Mouse (Mus musculus) intestine, postnatal 0 days (tissue): Measurements from ENCODE around the gene H2-Oa. TPM values are rescaled to one million over a fixed set of nuclear protein-coding genes. Genes with fewer than 3 reads are reported as not detected.

Experiments used
- ATAC-seq: fragments of 200-750 bp; cut with Nextera tagmentation; 2 replicates; pipeline ENCODE4 v1.8.0; 2017; ENCODE audit warnings: mild to moderate bottlenecking, moderate TSS enrichment, moderate library complexity
- H3K27ac ChIP-seq: fragments of 300-500 bp; sonication (generic); 2 replicates; pipeline ENCODE4 v1.5.1; 2014; ENCODE audit warnings: mild to moderate bottlenecking, low read depth, low read length, moderate library complexity
- H3K27me3 ChIP-seq: fragments of 300-500 bp; sonication (generic); replicated peaks from 2 replicates; pipeline ENCODE4 v1.6.1; 2014; ENCODE audit warnings: low read length, mixed read lengths; ENCODE audit not compliant: control insufficient read depth, insufficient read depth
- H3K36me3 ChIP-seq: fragments of 300-500 bp; sonication (generic); 2 replicates; pipeline ENCODE4 v1.6.1; 2014; ENCODE audit warnings: mild to moderate bottlenecking, moderate library complexity; ENCODE audit not compliant: control insufficient read depth, insufficient read depth
- H3K4me1 ChIP-seq: fragments of 300-500 bp; sonication (generic); replicated peaks from 2 replicates; pipeline ENCODE4 v1.6.1; 2014; ENCODE audit warnings: antibody characterized with exemption, low read length, mixed read lengths; ENCODE audit not compliant: control insufficient read depth, insufficient read depth
- H3K4me2 ChIP-seq: fragments of 300-500 bp; sonication (generic); replicated peaks from 2 replicates; pipeline ENCODE4 v1.6.1; 2014; ENCODE audit warnings: low read depth, mild to moderate bottlenecking, moderate library complexity
- H3K4me3 ChIP-seq: fragments of 300-500 bp; sonication (generic); 2 replicates; pipeline ENCODE4 v1.5.1; 2014; ENCODE audit warnings: low read depth, low read length
- H3K9ac ChIP-seq: fragments of 300-500 bp; sonication (generic); 2 replicates; pipeline ENCODE4 v1.6.1; 2014; ENCODE audit warnings: mild to moderate bottlenecking, low read depth, low read length
- H3K9me3 ChIP-seq: fragments of 300-500 bp; sonication (generic); 2 replicates; pipeline ENCODE4 v1.6.1; 2016; ENCODE audit warnings: mixed run types; ENCODE audit not compliant: control insufficient read depth
- CTCF ChIP-seq: sonication (generic); IDR thresholded peaks from 2 replicates; pipeline ENCODE4 v1.5.1; 2016; ENCODE audit warnings: low read depth, mild to moderate bottlenecking, control low read depth, antibody characterized with exemption, moderate library complexity
- WGBS: fragments of 180-500 bp; shearing (Covaris S2); extraction: QIAGEN DNeasy Blood & Tissue Kit; methylation state at CpG from one replicate; pipeline ENCODE4 v1.1.7; 2014; 5-methylcytosine and 5-hydroxymethylcytosine counted together
- polyA plus RNA-seq: library from polyadenylated mRNA; unstranded; fragments of >200 nt; fragmentation: Nextera tagmentation; extraction: Ambion mirVana; gene quantifications from 2 replicates; pipeline ENCODE4 v1.2.1, GENCODE M21; 2015

The H2-Oa gene
- polyA plus RNA-seq, 1 experiment from 2014 or later = 0.25 TPM

- peak overlapping the region; percentile 35 for H3K4me3 ChIP-seq
- H3K9me3 ChIP-seq = no peaks in the 10 kb centered on the region
- H3K27ac ChIP-seq = no peak overlapping the region
- no peak overlapping the region for H3K9ac ChIP-seq
- peak; percentile 97 for ATAC-seq
- peak overlapping the region; percentile 71 for H3K4me2 ChIP-seq
- 4% methylated on average over 31 of the region's 31 CpGs for WGBS
- TF ChIP-seq CTCF = peak; percentile 100
- H3K27me3 ChIP-seq = peaks cover 22% of the 10 kb centered on the region; the same call in 1 of the 2 replicates
- H3K36me3 ChIP-seq = no peaks in the 10 kb centered on the region
- 0 out of 2 replicates have a peak, but pooled peaks cover 2% of the 10 kb centered on the region for H3K4me1 ChIP-seq
These were observed 43.4 kb downstream of the H2-Oa start for GRCm38 (mm10) chr17:34135297-34136224.

- no peak overlapping the region for H3K4me3 ChIP-seq
- 0 out of 2 replicates have a peak, but pooled peaks cover 2% of the 10 kb centered on the region for H3K4me1 ChIP-seq
- H3K27me3 ChIP-seq = peaks cover 29% of the 10 kb centered on the region; the same call in 1 of the 2 replicates
- ATAC-seq = no peak
- no peak overlapping the region for H3K27ac ChIP-seq
- no peaks in the 10 kb centered on the region for H3K9me3 ChIP-seq
- no peaks in the 10 kb centered on the region for H3K36me3 ChIP-seq
- TF ChIP-seq CTCF = no peak
- no peak overlapping the region for H3K4me2 ChIP-seq
- no peak overlapping the region for H3K9ac ChIP-seq
- WGBS = 73% methylated on average over 7 of the region's 7 CpGs
These were observed 45.5 kb downstream of the H2-Oa start for GRCm38 (mm10) chr17:34137601-34138000.

GRCm38 (mm10) chr17:34138655-34139054 lies 46.5 kb downstream of the H2-Oa start:
- TF ChIP-seq CTCF = no peak
- H3K9me3 ChIP-seq = no peaks in the 10 kb centered on the region
- H3K9ac ChIP-seq = no peak overlapping the region
- H3K4me3 ChIP-seq = no peak overlapping the region
- H3K4me2 ChIP-seq = no peak overlapping the region
- 78% methylated on average over 7 of the region's 7 CpGs for WGBS
- 0 out of 2 replicates have a peak, but pooled peaks cover 2% of the 10 kb centered on the region for H3K4me1 ChIP-seq
- peaks cover 29% of the 10 kb centered on the region; the same call in 1 of the 2 replicates for H3K27me3 ChIP-seq
- ATAC-seq = no peak
- no peak overlapping the region for H3K27ac ChIP-seq
- no peaks in the 10 kb centered on the region for H3K36me3 ChIP-seq

- WGBS = 4% methylated on average over 16 of the region's 16 CpGs
- TF ChIP-seq CTCF = no peak
- 0 out of 2 replicates have a peak, but pooled peaks cover 2% of the 10 kb centered on the region for H3K4me1 ChIP-seq
- no peak overlapping the region; the same call in 1 of the 2 replicates for H3K9ac ChIP-seq
- no peak for ATAC-seq
- no peaks in the 10 kb centered on the region for H3K9me3 ChIP-seq
- H3K27ac ChIP-seq = no peak overlapping the region
- H3K36me3 ChIP-seq = no peaks in the 10 kb centered on the region
- peak overlapping the region; percentile 74 for H3K4me2 ChIP-seq
- H3K27me3 ChIP-seq = peaks cover 29% of the 10 kb centered on the region; the same call in 1 of the 2 replicates
- H3K4me3 ChIP-seq = peak overlapping the region; percentile 29
These were observed 47.3 kb downstream of the H2-Oa start for GRCm38 (mm10) chr17:34139416-34139815.

GRCm38 (mm10) chr17:34140240-34140639 lies 48.1 kb downstream of the H2-Oa start:
- TF ChIP-seq CTCF = no peak
- ATAC-seq = no peak
- Histone ChIP-seq H3K9ac (no peak overlapping the region), H3K4me3 (no peak overlapping the region), H3K36me3 (no peaks in the 10 kb centered on the region), H3K9me3 (no peaks in the 10 kb centered on the region), H3K27ac (no peak overlapping the region), H3K4me1 (0 out of 2 replicates have a peak, but pooled peaks cover 2% of the 10 kb centered on the region), H3K27me3 (peaks cover 29% of the 10 kb centered on the region; the same call in 1 of the 2 replicates), H3K4me2 (0 out of 2 replicates have a peak overlapping the region, but pooled peaks have one; percentile 74)
- WGBS = 7% methylated on average over 5 of the region's 5 CpGs

GRCm38 (mm10) chr17:34141448-34141847 lies 49.3 kb downstream of the H2-Oa start:
- Histone ChIP-seq H3K27me3 (peaks cover 29% of the 10 kb centered on the region; the same call in 1 of the 2 replicates), H3K4me3 (no peak overlapping the region)
- WGBS = 61% methylated on average over 4 of the region's 4 CpGs

More at GRCm38 (mm10) chr17:34141448-34141847, 49.3 kb downstream of the H2-Oa start:
- H3K27ac ChIP-seq = no peak overlapping the region
- 0 out of 2 replicates have a peak, but pooled peaks cover 2% of the 10 kb centered on the region for H3K4me1 ChIP-seq
- H3K9ac ChIP-seq = no peak overlapping the region
- no peak overlapping the region for H3K4me2 ChIP-seq
- TF ChIP-seq CTCF = no peak
- no peaks in the 10 kb centered on the region for H3K36me3 ChIP-seq
- H3K9me3 ChIP-seq = no peaks in the 10 kb centered on the region
- no peak for ATAC-seq
